Mouse (Mus musculus): ENCODE results near the gene Gm13420. TPM values are rescaled to one million over a fixed set of nuclear protein-coding genes. Genes with fewer than 3 reads are reported as not detected.

Gene Gm13420
- polyA plus RNA-seq, 1 experiment: 0.26 TPM

GRCm38 (mm10) chr2:29739368-29739767 is 12.1 kb downstream of the Gm13420 start:
- WGBS: 18% methylated on average over 5 of the region's 5 CpGs
- Histone ChIP-seq H3K4me1 (ENCODE audit: control insufficient read depth, insufficient read depth, insufficient read length) (peaks cover 4% of the 10 kb centered on the region; the same call in 1 of the 2 replicates), H3K27ac (ENCODE audit: insufficient read depth, low read length) (peak overlapping the region; percentile 77), H3K4me3 (ENCODE audit: extremely low read depth, insufficient read depth, insufficient read length) (no peak overlapping the region), H3K36me3 (ENCODE audit: control insufficient read depth, insufficient read depth, low read length) (peaks cover 38% of the 10 kb centered on the region), H3K27me3 (ENCODE audit: control insufficient read depth, insufficient read depth, low read length) (no peaks in the 10 kb centered on the region)
- no peak for TF ChIP-seq POLR2A (IDR thresholded peaks at IDR 0.05; ENCODE audit: low read depth, low read length)
- TF ChIP-seq CTCF (IDR thresholded peaks at IDR 0.05; ENCODE audit: extremely low read depth, insufficient read depth, insufficient read length, insufficient replicate concordance): no peak
- DNase-seq (ENCODE audit: low read depth in 1 of 2, low spot score in 2 of 2): peak; percentile 26 to 55

- peak overlapping the region; percentile 70 for H3K27ac ChIP-seq (ENCODE audit: insufficient read depth, low read length)
- no peak for DNase-seq (ENCODE audit: low read depth in 1 of 2, low spot score in 2 of 2)
- H3K27me3 ChIP-seq (ENCODE audit: control insufficient read depth, insufficient read depth, low read length): no peaks in the 10 kb centered on the region
- H3K36me3 ChIP-seq (ENCODE audit: control insufficient read depth, insufficient read depth, low read length): peaks cover 44% of the 10 kb centered on the region
- H3K4me1 ChIP-seq (ENCODE audit: control insufficient read depth, insufficient read depth, insufficient read length): peaks cover 4% of the 10 kb centered on the region; the same call in 1 of the 2 replicates
- 65% methylated on average over 4 of the region's 4 CpGs for WGBS
- H3K4me3 ChIP-seq (ENCODE audit: extremely low read depth, insufficient read depth, insufficient read length): no peak overlapping the region
- TF ChIP-seq CTCF (IDR thresholded peaks at IDR 0.05; ENCODE audit: extremely low read depth, insufficient read depth, insufficient read length, insufficient replicate concordance) (no peak), POLR2A (IDR thresholded peaks at IDR 0.05; ENCODE audit: low read depth, low read length) (no peak)
Measured at GRCm38 (mm10) chr2:29738799-29739198, 12.7 kb downstream of the Gm13420 start.

- no peak for DNase-seq (ENCODE audit: low read depth in 1 of 2, low spot score in 2 of 2)
- H3K36me3 ChIP-seq (ENCODE audit: control insufficient read depth, insufficient read depth, low read length): peaks cover 57% of the 10 kb centered on the region
- TF ChIP-seq POLR2A (IDR thresholded peaks at IDR 0.05; ENCODE audit: low read depth, low read length) (no peak), CTCF (IDR thresholded peaks at IDR 0.05; ENCODE audit: extremely low read depth, insufficient read depth, insufficient read length, insufficient replicate concordance) (no peak)
- no peak overlapping the region for H3K4me3 ChIP-seq (ENCODE audit: extremely low read depth, insufficient read depth, insufficient read length)
- WGBS: 95% methylated on average over 12 of the region's 12 CpGs
- H3K27me3 ChIP-seq (ENCODE audit: control insufficient read depth, insufficient read depth, low read length): no peaks in the 10 kb centered on the region
- H3K27ac ChIP-seq (ENCODE audit: insufficient read depth, low read length): no peak overlapping the region
- H3K4me1 ChIP-seq (ENCODE audit: control insufficient read depth, insufficient read depth, insufficient read length): peaks cover 4% of the 10 kb centered on the region; the same call in 1 of the 2 replicates
Measured at GRCm38 (mm10) chr2:29737209-29737925, 14.1 kb downstream of the Gm13420 start.

GRCm38 (mm10) chr2:29735708-29736107 is 15.8 kb downstream of the Gm13420 start:
- whole genome bisulfite sequencing: 97% methylated on average over 12 of the region's 12 CpGs
- Histone ChIP-seq H3K4me1 (ENCODE audit: control insufficient read depth, insufficient read depth, insufficient read length) (peaks cover 4% of the 10 kb centered on the region; the same call in 1 of the 2 replicates), H3K27me3 (ENCODE audit: control insufficient read depth, insufficient read depth, low read length) (no peaks in the 10 kb centered on the region), H3K27ac (ENCODE audit: insufficient read depth, low read length) (no peak overlapping the region), H3K36me3 (ENCODE audit: control insufficient read depth, insufficient read depth, low read length) (peaks cover 64% of the 10 kb centered on the region), H3K4me3 (ENCODE audit: extremely low read depth, insufficient read depth, insufficient read length) (no peak overlapping the region)
- DNase-seq (ENCODE audit: low read depth in 1 of 2, low spot score in 2 of 2): no peak
- no peak for TF ChIP-seq CTCF (IDR thresholded peaks at IDR 0.05; ENCODE audit: extremely low read depth, insufficient read depth, insufficient read length, insufficient replicate concordance)
- no peak for TF ChIP-seq POLR2A (IDR thresholded peaks at IDR 0.05; ENCODE audit: low read depth, low read length)

GRCm38 (mm10) chr2:29733348-29733747 is 18.1 kb downstream of the Gm13420 start:
- no peak for DNase-seq (ENCODE audit: low read depth in 1 of 2, low spot score in 2 of 2)
- no peak for TF ChIP-seq POLR2A (IDR thresholded peaks at IDR 0.05; ENCODE audit: low read depth, low read length)
- no peak for TF ChIP-seq CTCF (IDR thresholded peaks at IDR 0.05; ENCODE audit: extremely low read depth, insufficient read depth, insufficient read length, insufficient replicate concordance)
- Histone ChIP-seq H3K27me3 (ENCODE audit: control insufficient read depth, insufficient read depth, low read length) (no peaks in the 10 kb centered on the region), H3K27ac (ENCODE audit: insufficient read depth, low read length) (no peak overlapping the region), H3K36me3 (ENCODE audit: control insufficient read depth, insufficient read depth, low read length) (peaks cover 70% of the 10 kb centered on the region), H3K4me1 (ENCODE audit: control insufficient read depth, insufficient read depth, insufficient read length) (no peaks in the 10 kb centered on the region; the same call in 1 of the 2 replicates), H3K4me3 (ENCODE audit: extremely low read depth, insufficient read depth, insufficient read length) (no peak overlapping the region)
- WGBS: 94% methylated on average over 5 of the region's 5 CpGs

- DNase-seq (ENCODE audit: low read depth in 1 of 2, low spot score in 2 of 2): no peak
- TF ChIP-seq POLR2A (IDR thresholded peaks at IDR 0.05; ENCODE audit: low read depth, low read length) (no peak), CTCF (IDR thresholded peaks at IDR 0.05; ENCODE audit: extremely low read depth, insufficient read depth, insufficient read length, insufficient replicate concordance) (no peak)
- Histone ChIP-seq H3K4me1 (ENCODE audit: control insufficient read depth, insufficient read depth, insufficient read length) (no peaks in the 10 kb centered on the region), H3K27ac (ENCODE audit: insufficient read depth, low read length) (no peak overlapping the region), H3K36me3 (ENCODE audit: control insufficient read depth, insufficient read depth, low read length) (peaks cover 67% of the 10 kb centered on the region), H3K4me3 (ENCODE audit: extremely low read depth, insufficient read depth, insufficient read length) (no peak overlapping the region), H3K27me3 (ENCODE audit: control insufficient read depth, insufficient read depth, low read length) (no peaks in the 10 kb centered on the region)
- WGBS: 96% methylated on average over 10 of the region's 10 CpGs
Measured at GRCm38 (mm10) chr2:29732559-29732958, 18.9 kb downstream of the Gm13420 start.

- Histone ChIP-seq H3K27ac (ENCODE audit: insufficient read depth, low read length) (no peak overlapping the region), H3K36me3 (ENCODE audit: control insufficient read depth, insufficient read depth, low read length) (peaks cover 63% of the 10 kb centered on the region), H3K4me1 (ENCODE audit: control insufficient read depth, insufficient read depth, insufficient read length) (no peaks in the 10 kb centered on the region), H3K27me3 (ENCODE audit: control insufficient read depth, insufficient read depth, low read length) (no peaks in the 10 kb centered on the region), H3K4me3 (ENCODE audit: extremely low read depth, insufficient read depth, insufficient read length) (no peak overlapping the region)
- 54% methylated on average over 3 of the region's 3 CpGs for WGBS
- no peak for TF ChIP-seq POLR2A (IDR thresholded peaks at IDR 0.05; ENCODE audit: low read depth, low read length)
- TF ChIP-seq CTCF (IDR thresholded peaks at IDR 0.05; ENCODE audit: extremely low read depth, insufficient read depth, insufficient read length, insufficient replicate concordance): peak; percentile 55; the same call in 1 of the 2 replicates
- DNase-seq (ENCODE audit: low read depth in 1 of 2, low spot score in 2 of 2): peak in 1 of 2 experiments; percentile 55
Measured at GRCm38 (mm10) chr2:29731545-29731944, 19.9 kb downstream of the Gm13420 start.

Data from spleen, adult 2 months (tissue).